Mouse (Mus musculus) Patski (cell line): ENCODE results near the gene Hoxa7. TPM values are rescaled to one million over a fixed set of nuclear protein-coding genes. Genes with fewer than 3 reads are reported as not detected.
A peak's percentile ranks its signal among the peaks of the same experiment; 100 is the strongest.

Source experiments
- ATAC-seq: fragments of 100-300 bp; one replicate; pipeline ENCODE4 v1.8.0; 2021
- CTCF ChIA-PET: fragments of 350-600 bp; sonication (Branson Sonifier 250); formaldehyde crosslinking; loops from one replicate; lab custom pipeline; 2022; ENCODE audit warnings: inconsistent platforms; lab: Charles Lee
- POLR2A ChIA-PET: fragments of 350-600 bp; sonication (Branson Sonifier 250); formaldehyde crosslinking; loops from one replicate; lab custom pipeline; 2022; ENCODE audit warnings: antibody characterized with exemption, inconsistent platforms; lab: Charles Lee
- DNase-seq: peaks from one replicate; pipeline ENCODE4 v3.0.0-alpha.2; 2011; ENCODE audit warnings: low read depth, low spot score
- H3K27me3 ChIP-seq: fragments of 371-371 bp; one replicate; pipeline ENCODE4 v1.5.1; 2021
- CTCF ChIP-seq: fragments of 100-300 bp; IDR thresholded peaks from one replicate; pipeline ENCODE4 v1.5.1; 2021
- in situ Hi-C: fragments of 300-500 bp; cut with MboI; formaldehyde crosslinking; loops from 3 replicates; pipeline ENCODE4 v1.11.1; 2018; ENCODE audit warnings: low pct_unique_long_range_greater_than_20kb, mixed read lengths
- polyA plus RNA-seq: library from polyadenylated mRNA; unstranded; gene quantifications from one replicate; pipeline ENCODE4 v1.2.3, GENCODE M21; 2021

Hoxa7 gene
- polyA plus RNA-seq, 1 experiment from 2014 or later: 51.6 TPM

GRCm38 (mm10) chr6:52206882-52207683 lies 14.6 kb downstream of the Hoxa7 start:
- TF ChIP-seq CTCF: no peak
- POLR2A ChIA-PET: interaction anchor here (11.3 to 37.4 kb wide), 2 partner anchors 16 to 29 kb away, joined by 153 to 378 read pairs; partner anchors contain the start of genes 5730596B20Rik and Hoxa7
- no peak for DNase-seq
- CTCF ChIA-PET: interaction anchor here (0.9 kb wide), 1 partner anchor 203 kb away, joined by 3 read pairs; no protein-coding TSS in a partner anchor
- no peak for ATAC-seq
- in situ Hi-C loops: loop anchor here (5.0 to 25.0 kb wide), 3 partner anchors 200 to 495 kb away; no protein-coding TSS in a partner anchor
- H3K27me3 ChIP-seq: no peaks in the 10 kb centered on the region

GRCm38 (mm10) chr6:52205638-52206621 lies 15.7 kb downstream of the Hoxa7 start:
- POLR2A ChIA-PET: interaction anchor here (0.6 to 37.4 kb wide), 6 partner anchors 17 to 205 kb away, joined by 3 to 378 read pairs (median 4); partner anchors contain the start of gene 5730596B20Rik
- no peak for TF ChIP-seq CTCF
- CTCF ChIA-PET: interaction anchor here (0.6 to 2.5 kb wide), 4 partner anchors 29 to 283 kb away, joined by 3 to 12 read pairs (median 4); partner anchors contain the start of gene 5730596B20Rik
- in situ Hi-C loops: loop anchor here (5.0 to 25.0 kb wide), 3 partner anchors 199 to 494 kb away; no protein-coding TSS in a partner anchor
- H3K27me3 ChIP-seq: no peaks in the 10 kb centered on the region
- no peak for DNase-seq
- no peak for ATAC-seq

GRCm38 (mm10) chr6:52205221-52205620 lies 16.4 kb downstream of the Hoxa7 start:
- no peaks in the 10 kb centered on the region for H3K27me3 ChIP-seq
- ChIA-PET POLR2A (interaction anchor here (0.6 to 1.6 kb wide), 6 partner anchors 16 to 204 kb away, joined by 3 to 6 read pairs (median 4); no protein-coding TSS in a partner anchor), CTCF (interaction anchor here (0.8 to 2.5 kb wide), 7 partner anchors 19 to 207 kb away, joined by 3 to 12 read pairs (median 4); partner anchors contain the start of gene 5730596B20Rik)
- in situ Hi-C loops: loop anchor here (5.0 to 25.0 kb wide), 3 partner anchors 198 to 493 kb away; no protein-coding TSS in a partner anchor
- DNase-seq (no peak), ATAC-seq (no peak)
- TF ChIP-seq CTCF: no peak

GRCm38 (mm10) chr6:52204050-52204752 lies 17.5 kb downstream of the Hoxa7 start, which contains the start of gene Hoxa5:
Gene Hoxa5, minus strand, starts transcription at chr6:52204587.
- ATAC-seq: peak; percentile 28
- in situ Hi-C loops: loop anchor here (25.0 kb wide), 1 partner anchor 492 kb away; no protein-coding TSS in a partner anchor

GRCm38 (mm10) chr6:52203371-52204049 lies 18.1 kb downstream of the Hoxa7 start:
- H3K27me3 ChIP-seq: no peaks in the 10 kb centered on the region
- ATAC-seq (no peak), DNase-seq (no peak)
- no peak for TF ChIP-seq CTCF
- in situ Hi-C loops: loop anchor here (25.0 kb wide), 1 partner anchor 491 kb away; no protein-coding TSS in a partner anchor
- ChIA-PET CTCF (interaction anchor here (0.6 to 2.6 kb wide), 12 partner anchors 8 to 212 kb away, joined by 3 to 12 read pairs (median 4); partner anchors contain the start of gene 5730596B20Rik), POLR2A (interaction anchor here (0.6 to 1.2 kb wide), 3 partner anchors 10 to 27 kb away, joined by 3 to 4 read pairs (median 3); partner anchors contain the start of gene Hoxa4)

More at GRCm38 (mm10) chr6:52204050-52204752, 17.5 kb downstream of the Hoxa7 start, which contains the start of gene Hoxa5:
- no peak for TF ChIP-seq CTCF
- no peak for DNase-seq
- ChIA-PET CTCF (interaction anchor here (0.6 to 2.5 kb wide), 11 partner anchors 11 to 213 kb away, joined by 3 to 12 read pairs (median 4); partner anchors contain the start of gene 5730596B20Rik), POLR2A (interaction anchor here (0.6 to 1.6 kb wide), 5 partner anchors 9 to 203 kb away, joined by 3 to 4 read pairs (median 4); partner anchors contain the start of gene Hoxa4)
- no peaks in the 10 kb centered on the region for H3K27me3 ChIP-seq

- in situ Hi-C loops: loop anchor here (25.0 kb wide), 1 partner anchor 491 kb away; no protein-coding TSS in a partner anchor
- no peak for DNase-seq
- H3K27me3 ChIP-seq: no peaks in the 10 kb centered on the region
- CTCF ChIA-PET: interaction anchor here (1.1 to 2.6 kb wide), 4 partner anchors 8 to 326 kb away, joined by 3 to 6 read pairs (median 4); no protein-coding TSS in a partner anchor
- no peak for ATAC-seq
- no peak for TF ChIP-seq CTCF
- POLR2A ChIA-PET: interaction anchor here (0.9 to 1.0 kb wide), 2 partner anchors 12 to 26 kb away, joined by 3 to 6 read pairs; no protein-coding TSS in a partner anchor
Measured at GRCm38 (mm10) chr6:52203121-52203370, 18.6 kb downstream of the Hoxa7 start.

GRCm38 (mm10) chr6:52202362-52203120 lies 19.1 kb downstream of the Hoxa7 start:
- no peaks in the 10 kb centered on the region for H3K27me3 ChIP-seq
- ChIA-PET CTCF (interaction anchor here (0.7 to 2.6 kb wide), 8 partner anchors 9 to 327 kb away, joined by 3 to 7 read pairs (median 3); partner anchors contain the start of gene Hoxa10), POLR2A (interaction anchor here (0.6 to 1.0 kb wide), 3 partner anchors 12 to 604 kb away, joined by 3 to 6 read pairs (median 4); no protein-coding TSS in a partner anchor)
- DNase-seq (no peak), ATAC-seq (no peak)
- in situ Hi-C loops: loop anchor here (25.0 kb wide), 1 partner anchor 490 kb away; no protein-coding TSS in a partner anchor
- no peak for TF ChIP-seq CTCF
